Mouse (Mus musculus) lung, adult 2 months (tissue): Measurements from ENCODE around the gene Sh2b2.

ENCODE experiments used
- CTCF ChIP-seq: fragments of 200-500 bp; IDR thresholded peaks from 2 replicates; pipeline ENCODE4 v1.5.1; 2011; ENCODE audit warnings: mild to moderate bottlenecking, low read length, control low read depth; ENCODE audit not compliant: insufficient read depth
- POLR2A ChIP-seq: fragments of 200-500 bp; IDR thresholded peaks from 2 replicates; pipeline ENCODE4 v1.6.1; 2011; ENCODE audit warnings: low read depth, mild to moderate bottlenecking, control low read depth, low read length, borderline replicate concordance; ENCODE audit errors: extremely low read depth

GRCm38 (mm10) chr5:136199526-136199925 lies 46.8 kb downstream of the Sh2b2 start:
- TF ChIP-seq CTCF (no peak), POLR2A (no peak)
